Mouse (Mus musculus) forebrain, postnatal 0 days (tissue): Measurements from ENCODE around the gene Rab44. TPM values are rescaled to one million over a fixed set of nuclear protein-coding genes. Genes with fewer than 3 reads are reported as not detected.
A peak's percentile ranks its signal among the peaks of the same experiment; 100 is the strongest.
"Not testable (repeated sequence)": the region's sequence is repeated elsewhere in the genome, so short reads cannot be mapped to it uniquely, and the experiment has no call there.

Source experiments
- ATAC-seq: fragments of 200-750 bp; cut with Nextera tagmentation; 2 replicates; pipeline ENCODE4 v1.8.0; 2017; ENCODE audit warnings: mild to moderate bottlenecking, moderate library complexity
- DNase-seq: peaks from one replicate; pipeline ENCODE4 v3.0.0-alpha.2; 2015
- H3K27ac ChIP-seq: fragments of 300-500 bp; sonication (generic); 2 replicates; pipeline ENCODE4 v1.5.1; 2014; ENCODE audit warnings: low read depth, mild to moderate bottlenecking, antibody characterized with exemption, low read length, moderate library complexity, mixed read lengths
- H3K27me3 ChIP-seq: fragments of 300-500 bp; sonication (generic); 2 replicates; pipeline ENCODE4 v1.6.1; 2014; ENCODE audit warnings: mild to moderate bottlenecking, low read length, mixed read lengths; ENCODE audit not compliant: insufficient read depth
- H3K36me3 ChIP-seq: fragments of 300-500 bp; sonication (generic); 2 replicates; pipeline ENCODE4 v1.6.1; 2014; ENCODE audit warnings: mild to moderate bottlenecking, moderate library complexity; ENCODE audit not compliant: insufficient read depth
- H3K4me1 ChIP-seq: fragments of 300-500 bp; sonication (generic); 2 replicates; pipeline ENCODE4 v1.6.1; 2014; ENCODE audit warnings: antibody characterized with exemption; ENCODE audit not compliant: insufficient read depth
- H3K4me2 ChIP-seq: fragments of 300-500 bp; sonication (generic); 2 replicates; pipeline ENCODE4 v1.6.1; 2014; ENCODE audit warnings: low read depth, mild to moderate bottlenecking, moderate library complexity
- H3K4me3 ChIP-seq: fragments of 300-500 bp; sonication (generic); 2 replicates; pipeline ENCODE4 v1.5.1; 2014; ENCODE audit warnings: low read depth, low read length, mixed read lengths
- H3K9ac ChIP-seq: fragments of 300-500 bp; sonication (generic); 2 replicates; pipeline ENCODE4 v1.6.1; 2014; ENCODE audit warnings: mild to moderate bottlenecking
- H3K9me3 ChIP-seq: fragments of 300-500 bp; sonication (generic); 2 replicates; pipeline ENCODE4 v1.6.1; 2016; ENCODE audit warnings: low read length
- CTCF ChIP-seq: sonication (generic); IDR thresholded peaks from 2 replicates; pipeline ENCODE4 v1.5.1; 2016; ENCODE audit warnings: antibody characterized with exemption, control low read depth, low read depth
- WGBS: fragments of 180-500 bp; shearing (Covaris S2); extraction: QIAGEN DNeasy Blood & Tissue Kit; methylation state at CpG from one replicate; pipeline ENCODE4 v1.1.7; 2014; 5-methylcytosine and 5-hydroxymethylcytosine counted together
- polyA plus RNA-seq: library from polyadenylated mRNA; unstranded; fragments of >200 nt; fragmentation: Nextera tagmentation; extraction: Ambion mirVana; gene quantifications from 2 replicates; pipeline ENCODE4 v1.2.1, GENCODE M21; 2015
- total RNA-seq: library from RNA; depleted of rRNA; stranded (reverse); fragments of >200 nt; gene quantifications from 2 replicates; pipeline ENCODE4 v1.2.3, GENCODE M21; 2014

Rab44 gene
- total and polyA plus RNA-seq, 2 experiments from 2014 or later, result not detected

DNA sequence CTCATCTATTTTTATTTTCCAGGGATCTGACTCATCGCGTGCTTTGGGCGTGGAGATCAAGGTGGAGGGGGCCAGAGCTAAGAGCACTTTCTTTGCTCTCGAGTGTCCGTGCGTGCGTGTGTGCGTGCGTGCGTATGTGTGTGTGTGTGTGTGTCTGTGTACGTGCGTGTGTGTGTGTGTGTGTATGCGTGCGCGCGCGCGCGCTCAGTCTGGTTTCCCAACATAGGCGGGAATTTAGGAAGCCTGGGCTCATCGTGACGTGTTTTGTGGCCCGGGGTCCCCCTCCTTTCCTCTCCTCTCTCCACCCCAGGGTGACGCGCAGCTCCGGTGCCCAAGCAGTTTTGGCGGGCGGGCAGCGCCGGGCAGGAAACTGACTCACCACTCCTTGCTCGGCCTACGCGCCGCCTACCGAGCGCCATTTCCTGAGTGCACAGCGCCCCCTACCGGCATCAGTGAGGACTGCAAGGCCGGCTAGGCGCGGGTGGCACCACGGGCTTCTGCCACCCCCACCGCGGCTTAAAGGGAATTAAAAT lies 18.7 kb upstream of the Rab44 start:
- Histone ChIP-seq H3K36me3 (no peaks in the 10 kb centered on the region), H3K27ac (peak overlapping the region; percentile 50), H3K9ac (peak overlapping the region; percentile 64), H3K4me3 (peak overlapping the region; percentile 48), H3K9me3 (no peaks in the 10 kb centered on the region), H3K4me1 (peaks cover 5% of the 10 kb centered on the region; the same call in 1 of the 2 replicates), H3K4me2 (peak overlapping the region; percentile 95), H3K27me3 (no peaks in the 10 kb centered on the region)
- ATAC-seq (peak; percentile 92), DNase-seq (peak; percentile 97)
- peak; percentile 100 for TF ChIP-seq CTCF
- under 1% methylated on average over 44 of the region's 44 CpGs for WGBS

DNA sequence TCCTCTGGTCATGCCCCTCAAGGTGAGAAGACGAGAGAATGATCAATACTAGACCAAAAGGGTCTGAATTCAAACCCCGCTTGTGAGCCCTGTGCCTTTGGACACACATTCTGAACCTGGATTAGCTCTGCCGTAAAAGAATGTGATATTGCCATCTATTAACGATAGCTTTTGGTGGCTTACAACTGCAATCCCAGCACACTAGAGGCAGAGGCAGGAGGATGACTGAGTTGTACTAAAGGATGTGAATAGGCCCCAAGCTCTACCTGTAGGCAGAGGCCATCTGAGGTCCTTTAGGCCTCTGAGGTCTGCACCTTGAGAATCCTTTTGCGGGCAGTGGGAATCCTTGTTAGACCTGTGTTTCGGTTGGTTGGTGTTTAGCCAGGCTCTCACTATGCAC lies 17.7 kb upstream of the Rab44 start:
- no peak for DNase-seq
- Histone ChIP-seq H3K4me1 (peaks cover 5% of the 10 kb centered on the region; the same call in 1 of the 2 replicates), H3K4me3 (no peak overlapping the region), H3K9ac (no peak overlapping the region), H3K27ac (no peak overlapping the region), H3K36me3 (no peaks in the 10 kb centered on the region), H3K9me3 (no peaks in the 10 kb centered on the region), H3K4me2 (no peak overlapping the region), H3K27me3 (no peaks in the 10 kb centered on the region)
- WGBS, result 92% methylated on average over 6 of the region's 6 CpGs
- ATAC-seq, result no peak
- no peak for TF ChIP-seq CTCF

DNA sequence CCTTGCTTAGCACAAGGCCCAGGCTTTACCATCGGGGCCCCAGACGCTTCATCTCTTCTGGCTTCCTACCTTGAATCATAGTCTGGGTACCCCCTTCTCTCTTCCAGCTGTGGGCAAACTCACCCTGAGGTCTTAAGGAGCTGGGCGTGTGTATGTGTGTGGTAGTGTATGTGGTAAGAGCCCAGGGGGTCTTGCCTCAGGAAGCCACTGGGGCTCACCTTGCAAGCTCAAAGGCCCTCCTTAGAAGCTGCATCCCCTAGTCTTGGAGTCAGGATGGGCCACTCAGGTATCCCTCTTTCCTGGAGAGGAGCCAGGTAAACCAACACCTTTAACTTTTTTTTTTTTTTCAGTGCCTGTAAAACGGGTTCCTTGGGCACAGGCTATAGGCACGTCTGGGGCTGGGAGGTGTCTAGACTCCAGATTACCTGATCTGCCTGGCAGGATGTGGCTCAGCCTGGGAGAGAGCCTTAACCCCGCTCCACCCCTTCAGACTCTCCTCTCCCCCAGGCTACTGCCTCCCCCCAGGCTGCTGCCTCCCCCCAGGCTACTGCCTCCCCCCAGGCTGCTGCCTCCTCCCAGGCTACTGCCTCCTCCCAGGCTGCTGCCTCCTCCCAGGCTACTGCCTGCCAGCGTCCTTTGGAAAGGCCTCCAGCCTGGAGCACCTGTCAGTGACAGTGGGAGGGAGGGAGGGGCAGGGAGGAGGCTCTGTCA lies 16.9 kb upstream of the Rab44 start:
- Histone ChIP-seq H3K9ac (no peak overlapping the region), H3K27me3 (no peaks in the 10 kb centered on the region), H3K4me3 (no peak overlapping the region), H3K4me2 (no peak overlapping the region), H3K27ac (no peak overlapping the region), H3K36me3 (no peaks in the 10 kb centered on the region), H3K9me3 (no peaks in the 10 kb centered on the region), H3K4me1 (peaks cover 5% of the 10 kb centered on the region; the same call in 1 of the 2 replicates)
- no peak for TF ChIP-seq CTCF
- no peak for ATAC-seq
- DNase-seq, result no peak
- 64% methylated on average over 7 of the region's 7 CpGs for WGBS

DNA sequence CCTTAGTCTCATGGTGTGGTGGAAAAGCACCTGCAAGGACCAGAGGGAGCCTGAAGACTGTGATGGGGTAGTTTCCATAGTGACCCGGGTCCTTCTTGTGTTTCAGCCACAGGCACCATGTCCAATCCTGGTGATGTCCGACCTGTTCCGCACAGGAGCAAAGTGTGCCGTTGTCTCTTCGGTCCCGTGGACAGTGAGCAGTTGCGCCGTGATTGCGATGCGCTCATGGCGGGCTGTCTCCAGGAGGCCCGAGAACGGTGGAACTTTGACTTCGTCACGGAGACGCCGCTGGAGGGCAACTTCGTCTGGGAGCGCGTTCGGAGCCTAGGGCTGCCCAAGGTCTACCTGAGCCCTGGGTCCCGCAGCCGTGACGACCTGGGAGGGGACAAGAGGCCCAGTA lies 15.7 kb upstream of the Rab44 start:
- Histone ChIP-seq H3K4me2 (no peak overlapping the region), H3K27ac (no peak overlapping the region), H3K9me3 (no peaks in the 10 kb centered on the region), H3K36me3 (no peaks in the 10 kb centered on the region), H3K4me1 (peaks cover 5% of the 10 kb centered on the region; the same call in 1 of the 2 replicates), H3K4me3 (no peak overlapping the region), H3K9ac (no peak overlapping the region), H3K27me3 (no peaks in the 10 kb centered on the region)
- 94% methylated on average over 24 of the region's 24 CpGs for WGBS
- no peak for TF ChIP-seq CTCF
- DNase-seq, result no peak
- no peak for ATAC-seq

DNA sequence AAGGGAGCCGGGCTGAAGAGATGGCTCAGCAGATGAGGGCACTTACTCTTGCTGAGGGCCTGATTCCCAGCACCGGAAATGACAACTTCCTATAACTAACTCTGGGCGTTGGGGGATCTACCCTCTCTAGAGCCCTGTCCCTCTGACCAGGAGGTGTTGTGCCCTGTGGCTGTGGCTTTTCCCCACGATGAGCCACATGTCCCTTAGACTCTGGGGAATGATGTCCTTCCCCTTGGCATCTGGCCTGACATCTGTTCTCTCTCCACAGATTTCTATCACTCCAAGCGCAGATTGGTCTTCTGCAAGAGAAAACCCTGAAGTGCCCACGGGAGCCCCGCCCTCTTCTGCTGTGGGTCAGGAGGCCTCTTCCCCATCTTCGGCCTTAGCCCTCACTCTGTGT lies 14.9 kb upstream of the Rab44 start:
- Histone ChIP-seq H3K4me3 (no peak overlapping the region), H3K9ac (no peak overlapping the region), H3K4me2 (no peak overlapping the region), H3K27ac (no peak overlapping the region), H3K4me1 (peaks cover 5% of the 10 kb centered on the region; the same call in 1 of the 2 replicates), H3K9me3 (no peaks in the 10 kb centered on the region), H3K27me3 (no peaks in the 10 kb centered on the region), H3K36me3 (no peaks in the 10 kb centered on the region)
- DNase-seq, result no peak
- no peak for ATAC-seq
- TF ChIP-seq CTCF, result no peak
- WGBS, result 89% methylated on average over 8 of the region's 8 CpGs

DNA sequence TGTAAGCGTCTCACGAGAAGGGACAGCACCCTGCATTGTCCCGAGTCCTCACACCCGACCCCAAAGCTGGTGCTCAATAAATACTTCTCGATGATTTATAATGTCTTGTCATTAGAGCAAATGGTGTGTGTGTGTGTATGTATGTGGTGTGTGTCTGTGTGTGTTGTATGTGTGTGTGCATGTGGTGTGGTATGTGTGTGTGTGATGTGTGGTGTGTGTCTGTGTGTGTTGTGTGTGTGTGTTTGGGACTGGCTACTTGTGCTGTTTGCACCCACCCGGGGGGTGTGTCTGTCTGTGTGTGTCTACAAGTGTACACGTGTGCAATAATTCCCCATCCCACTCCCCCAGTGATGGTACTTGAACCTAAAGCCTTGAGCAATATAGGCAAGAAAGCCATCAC lies 13.3 kb upstream of the Rab44 start:
- WGBS, result 97% methylated on average over 7 of the region's 7 CpGs
- no peak overlapping the region for H3K4me3 ChIP-seq
- DNase-seq, result no peak

DNA sequence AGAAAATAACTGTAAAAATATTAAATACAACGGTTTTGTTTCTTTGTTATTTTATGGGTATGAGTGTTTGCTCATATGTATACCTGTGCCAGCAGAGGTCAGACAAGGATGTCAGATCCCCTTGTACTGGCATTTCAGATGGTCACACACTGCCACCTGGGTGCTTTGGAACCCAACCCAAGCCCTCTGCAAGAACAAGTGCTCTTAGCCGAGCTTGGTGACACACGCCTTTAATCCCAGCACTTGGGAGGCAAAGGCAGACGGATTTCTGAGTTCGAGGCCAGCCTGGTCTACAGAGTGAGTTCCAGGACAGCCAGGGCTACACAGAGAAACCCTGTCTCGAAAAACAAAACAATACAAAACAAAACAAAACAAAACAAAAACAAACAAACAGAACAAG lies 3.6 kb upstream of the Rab44 start:
- 81% methylated on average over 6 of the region's 6 CpGs for WGBS
- H3K4me1 ChIP-seq, H3K27ac ChIP-seq, H3K4me3 ChIP-seq, ATAC-seq, H3K27me3 ChIP-seq, H3K9me3 ChIP-seq, H3K36me3 ChIP-seq, H3K9ac ChIP-seq, H3K4me2 ChIP-seq, DNase-seq: not testable (repeated sequence)

More for the DNA sequence above, 13.3 kb upstream of the Rab44 start:
- no peak for TF ChIP-seq CTCF
- no peaks in the 10 kb centered on the region for H3K27me3 ChIP-seq
- no peak overlapping the region for H3K27ac ChIP-seq
- no peaks in the 10 kb centered on the region for H3K36me3 ChIP-seq
- no peak for ATAC-seq
- H3K9me3 ChIP-seq, result no peaks in the 10 kb centered on the region
- no peak overlapping the region for H3K4me2 ChIP-seq
- H3K4me1 ChIP-seq, result no peaks in the 10 kb centered on the region; the same call in 1 of the 2 replicates
- H3K9ac ChIP-seq, result no peak overlapping the region
